In genomic region chr19:4992904-4993303, GRCm38 (mm10) we compare ENCODE assay signal across 8 mouse cellular contexts. TPM values are rescaled to one million over a fixed set of nuclear protein-coding genes. Genes with fewer than 3 reads are reported as not detected.
DNase-seq lines count a peak whose midpoint lies in the region.

No protein-coding gene starts in this region.

- peak; percentile 22 to 61 for DNase-seq in kidney, postnatal 4 days
- no peak for DNase-seq in kidney, postnatal 25 days
- peak; percentile 98 for DNase-seq in NIH3T3 (ENCODE audit: low read depth)
- DNase-seq in cerebellum, postnatal 14 days: peak; percentile 91 to 92
- DNase-seq in heart, adult 8-10 months (ENCODE audit: low spot score): peak; percentile 65
- peak; percentile 50 to 70 for DNase-seq in layer of hippocampus, postnatal 10 days (ENCODE audit: low spot score in 2 of 2)
- DNase-seq in ovary, postnatal 14 days (ENCODE audit: low spot score): peak; percentile 27
- no peak for DNase-seq in c-Kit-positive CD71-positive TER-119-positive erythroid progenitor cells, embryonic 14.5 days (ENCODE audit: low spot score)

RNA-seq across cellular contexts. Expression of gene Npas4, which starts 2.8 kb away (rescaled TPM):
- total RNA-seq in heart, adult 8-10 months (2022): under 1 TPM in 1 of 4 experiments, not detected in 3; 0.08 TPM
- total RNA-seq in layer of hippocampus, postnatal 10 days (2021): 1 to 10 TPM; 4.8 to 5.0 TPM

RNA-seq across cellular contexts. Expression of gene Slc29a2, which starts 30.8 kb away (rescaled TPM):
- 10 to 100 TPM in 2 of 4 experiments, 1 to 10 TPM in 2; 8.8 to 11.9 (median 10.6) TPM for total RNA-seq in heart, adult 8-10 months (2022)
- 10 to 100 TPM; 21.0 to 21.9 TPM for total RNA-seq in layer of hippocampus, postnatal 10 days (2021)

RNA-seq across cellular contexts. Expression of gene Mrpl11, which starts 31.0 kb away (rescaled TPM):
- 10 to 100 TPM; 62.8 to 74.0 (median 69.9) TPM for total RNA-seq in heart, adult 8-10 months (2022)
- 10 to 100 TPM; 62.7 to 68.8 TPM for total RNA-seq in layer of hippocampus, postnatal 10 days (2021)

RNA-seq across cellular contexts. Expression of gene B4gat1, which starts 45.7 kb away (rescaled TPM):
- total RNA-seq in heart, adult 8-10 months (2022): 10 to 100 TPM; 45.0 to 47.2 (median 45.6) TPM
- 100 to 1,000 TPM; 125 to 126 TPM for total RNA-seq in layer of hippocampus, postnatal 10 days (2021)

RNA-seq across cellular contexts. Expression of gene AC124502.3, which starts 45.8 kb away (rescaled TPM):
- total RNA-seq in heart, adult 8-10 months (2022): 1 to 10 TPM; 2.4 to 3.4 (median 2.6) TPM
- 1 to 10 TPM; 3.4 to 6.9 TPM for total RNA-seq in layer of hippocampus, postnatal 10 days (2021)

Comparison
In these comparisons a context has a peak if more than half of its experiments do, and no peak if none do; other contexts are left out.
1. DNase-seq: peak in kidney, postnatal 4 days (2 of 2), NIH3T3 (single experiment), cerebellum, postnatal 14 days (2 of 2), heart, adult 8-10 months (single experiment), layer of hippocampus, postnatal 10 days (2 of 2) and ovary, postnatal 14 days (single experiment); none in kidney, postnatal 25 days (0 of 2) and c-Kit-positive CD71-positive TER-119-positive erythroid progenitor cells, embryonic 14.5 days (single experiment).
2. RNA of gene Npas4, which starts 2.8 kb away (total RNA-seq): 4.8 to 5.0 TPM in layer of hippocampus, postnatal 10 days; 0.08 TPM in heart, adult 8-10 months; every median in the first group is over 4 times any median in the second.